Mouse (Mus musculus) limb, embryonic 10.5 days (tissue): ENCODE measurements around the gene Iqsec1. TPM values are rescaled to one million over a fixed set of nuclear protein-coding genes. Genes with fewer than 3 reads are reported as not detected.

ENCODE experiments used
- DNase-seq: peaks from one replicate; pipeline ENCODE4 v3.0.0-alpha.2; 2017; ENCODE audit warnings: low spot score
- H3K27ac ChIP-seq: fragments of 300-500 bp; sonication (generic); 2 replicates; pipeline ENCODE4 v1.5.1; 2016; ENCODE audit warnings: mild to moderate bottlenecking
- H3K27me3 ChIP-seq: fragments of 300-500 bp; sonication (generic); 2 replicates; pipeline ENCODE4 v1.6.1; 2016; ENCODE audit warnings: low read depth, mild to moderate bottlenecking; ENCODE audit not compliant: poor library complexity, severe bottlenecking
- H3K36me3 ChIP-seq: fragments of 300-500 bp; sonication (generic); 2 replicates; pipeline ENCODE4 v1.6.1; 2016; ENCODE audit warnings: mild to moderate bottlenecking, moderate library complexity
- H3K4me1 ChIP-seq: fragments of 300-500 bp; sonication (generic); 2 replicates; pipeline ENCODE4 v1.6.1; 2016
- H3K4me3 ChIP-seq: fragments of 300-500 bp; sonication (generic); 2 replicates; pipeline ENCODE4 v1.5.1; 2016; ENCODE audit warnings: mild to moderate bottlenecking, moderate library complexity
- H3K9me3 ChIP-seq: fragments of 300-500 bp; sonication (generic); replicated peaks from 2 replicates; pipeline ENCODE4 v1.6.1; 2016; ENCODE audit warnings: mild to moderate bottlenecking
- WGBS: fragments of 180-500 bp; shearing (Covaris S2); methylation state at CpG from one replicate; pipeline ENCODE4 v1.1.7; 2016; 5-methylcytosine and 5-hydroxymethylcytosine counted together
- polyA plus RNA-seq: library from polyadenylated mRNA; unstranded; fragments of >200 nt; fragmentation: Nextera tagmentation; extraction: Ambion mirVana; gene quantifications from 2 replicates; pipeline ENCODE4 v1.2.1, GENCODE M21; 2016

Gene Iqsec1
- polyA plus RNA-seq, 1 experiment from 2014 or later = 6.7 TPM

- Histone ChIP-seq H3K27ac (no peak overlapping the region), H3K36me3 (no peaks in the 10 kb centered on the region), H3K27me3 (no peaks in the 10 kb centered on the region), H3K4me1 (peaks cover 55% of the 10 kb centered on the region), H3K4me3 (no peak overlapping the region), H3K9me3 (no peaks in the 10 kb centered on the region)
- WGBS = 60% methylated on average over 2 of the region's 2 CpGs
- no peak for DNase-seq
Observed at GRCm38 (mm10) chr6:90704705-90705344, 283.7 kb downstream of the Iqsec1 start.

GRCm38 (mm10) chr6:90703782-90704181 is 284.7 kb downstream of the Iqsec1 start:
- peaks cover 60% of the 10 kb centered on the region for H3K4me1 ChIP-seq
- no peaks in the 10 kb centered on the region for H3K27me3 ChIP-seq
- H3K36me3 ChIP-seq = no peaks in the 10 kb centered on the region
- no peak overlapping the region for H3K4me3 ChIP-seq
- WGBS = 64% methylated on average over 2 of the region's 2 CpGs
- H3K9me3 ChIP-seq = no peaks in the 10 kb centered on the region
- DNase-seq = no peak
- H3K27ac ChIP-seq = peak overlapping the region; percentile 78

GRCm38 (mm10) chr6:90702837-90703735 is 285.4 kb downstream of the Iqsec1 start:
- 45% methylated on average over 4 of the region's 4 CpGs for WGBS
- no peaks in the 10 kb centered on the region for H3K27me3 ChIP-seq
- H3K36me3 ChIP-seq = no peaks in the 10 kb centered on the region
- H3K9me3 ChIP-seq = no peaks in the 10 kb centered on the region
- H3K27ac ChIP-seq = peak overlapping the region; percentile 78
- peaks cover 60% of the 10 kb centered on the region for H3K4me1 ChIP-seq
- no peak overlapping the region for H3K4me3 ChIP-seq
- DNase-seq = no peak

- Histone ChIP-seq H3K4me1 (peaks cover 60% of the 10 kb centered on the region), H3K27ac (peak overlapping the region; percentile 78), H3K9me3 (no peaks in the 10 kb centered on the region), H3K36me3 (no peaks in the 10 kb centered on the region), H3K4me3 (no peak overlapping the region), H3K27me3 (no peaks in the 10 kb centered on the region)
- DNase-seq = no peak
Observed at GRCm38 (mm10) chr6:90702197-90702596, 286.3 kb downstream of the Iqsec1 start.

GRCm38 (mm10) chr6:90701391-90701790 is 287.1 kb downstream of the Iqsec1 start:
- H3K27me3 ChIP-seq = no peaks in the 10 kb centered on the region
- no peak for DNase-seq
- no peaks in the 10 kb centered on the region for H3K9me3 ChIP-seq
- H3K4me3 ChIP-seq = no peak overlapping the region
- no peak overlapping the region; the same call in 1 of the 2 replicates for H3K27ac ChIP-seq
- 86% methylated on average over 2 of the region's 2 CpGs for WGBS
- H3K36me3 ChIP-seq = no peaks in the 10 kb centered on the region
- peaks cover 57% of the 10 kb centered on the region for H3K4me1 ChIP-seq

- no peak for DNase-seq
- WGBS = 90% methylated on average over 2 of the region's 2 CpGs
- H3K4me1 ChIP-seq = peaks cover 54% of the 10 kb centered on the region
- no peaks in the 10 kb centered on the region for H3K36me3 ChIP-seq
- no peak overlapping the region for H3K4me3 ChIP-seq
- no peaks in the 10 kb centered on the region for H3K27me3 ChIP-seq
- H3K27ac ChIP-seq = no peak overlapping the region
- no peaks in the 10 kb centered on the region for H3K9me3 ChIP-seq
Observed at GRCm38 (mm10) chr6:90700737-90701136, 287.7 kb downstream of the Iqsec1 start.

GRCm38 (mm10) chr6:90700068-90700467 is 288.4 kb downstream of the Iqsec1 start:
- Histone ChIP-seq H3K27me3 (no peaks in the 10 kb centered on the region), H3K9me3 (no peaks in the 10 kb centered on the region), H3K27ac (0 out of 2 replicates have a peak overlapping the region, but pooled peaks have one; percentile 16), H3K4me3 (no peak overlapping the region), H3K4me1 (peaks cover 53% of the 10 kb centered on the region), H3K36me3 (no peaks in the 10 kb centered on the region)
- no peak for DNase-seq
- 36% methylated on average over 1 of the region's 1 CpGs for WGBS

- no peak overlapping the region for H3K4me3 ChIP-seq
- H3K4me1 ChIP-seq = peaks cover 41% of the 10 kb centered on the region
- H3K27me3 ChIP-seq = no peaks in the 10 kb centered on the region
- DNase-seq = no peak
- H3K36me3 ChIP-seq = peaks cover 8% of the 10 kb centered on the region
- no peak overlapping the region for H3K27ac ChIP-seq
- no peaks in the 10 kb centered on the region for H3K9me3 ChIP-seq
- WGBS = 34% methylated on average over 6 of the region's 6 CpGs
Observed at GRCm38 (mm10) chr6:90698843-90699242, 289.6 kb downstream of the Iqsec1 start.

GRCm38 (mm10) chr6:90695754-90696153 is 292.7 kb downstream of the Iqsec1 start:
- no peaks in the 10 kb centered on the region for H3K27me3 ChIP-seq
- no peak overlapping the region for H3K4me3 ChIP-seq
- peaks cover 35% of the 10 kb centered on the region for H3K36me3 ChIP-seq
- 92% methylated on average over 1 of the region's 1 CpGs for WGBS
- H3K4me1 ChIP-seq = peaks cover 13% of the 10 kb centered on the region
- DNase-seq = no peak
- H3K9me3 ChIP-seq = no peaks in the 10 kb centered on the region
- no peak overlapping the region for H3K27ac ChIP-seq

GRCm38 (mm10) chr6:90692404-90692803 is 296.1 kb downstream of the Iqsec1 start:
- no peak overlapping the region for H3K4me3 ChIP-seq
- no peak overlapping the region for H3K27ac ChIP-seq
- no peaks in the 10 kb centered on the region for H3K9me3 ChIP-seq
- peaks cover 69% of the 10 kb centered on the region for H3K36me3 ChIP-seq
- WGBS = 88% methylated on average over 2 of the region's 2 CpGs
- no peak for DNase-seq
- H3K4me1 ChIP-seq = no peaks in the 10 kb centered on the region
- no peaks in the 10 kb centered on the region for H3K27me3 ChIP-seq

- DNase-seq = no peak
- no peaks in the 10 kb centered on the region for H3K9me3 ChIP-seq
- no peak overlapping the region for H3K27ac ChIP-seq
- no peak overlapping the region for H3K4me3 ChIP-seq
- peaks cover 72% of the 10 kb centered on the region for H3K36me3 ChIP-seq
- no peaks in the 10 kb centered on the region for H3K27me3 ChIP-seq
- 91% methylated on average over 2 of the region's 2 CpGs for WGBS
- no peaks in the 10 kb centered on the region for H3K4me1 ChIP-seq
Observed at GRCm38 (mm10) chr6:90691935-90692334, 296.6 kb downstream of the Iqsec1 start.

GRCm38 (mm10) chr6:90689500-90689899 is 299.0 kb downstream of the Iqsec1 start:
- no peak for DNase-seq
- Histone ChIP-seq H3K36me3 (peaks cover 75% of the 10 kb centered on the region), H3K27ac (no peak overlapping the region), H3K27me3 (no peaks in the 10 kb centered on the region), H3K9me3 (no peaks in the 10 kb centered on the region), H3K4me3 (no peak overlapping the region), H3K4me1 (peaks cover 5% of the 10 kb centered on the region; the same call in 1 of the 2 replicates)
- whole genome bisulfite sequencing = 93% methylated on average over 10 of the region's 10 CpGs

- no peak for DNase-seq
- H3K4me3 ChIP-seq = no peak overlapping the region
- H3K27me3 ChIP-seq = no peaks in the 10 kb centered on the region
- no peaks in the 10 kb centered on the region for H3K9me3 ChIP-seq
- H3K36me3 ChIP-seq = peaks cover 68% of the 10 kb centered on the region
- no peak overlapping the region for H3K27ac ChIP-seq
- H3K4me1 ChIP-seq = peaks cover 10% of the 10 kb centered on the region; the same call in 1 of the 2 replicates
- 87% methylated on average over 3 of the region's 3 CpGs for WGBS
Observed at GRCm38 (mm10) chr6:90688742-90689141, 299.7 kb downstream of the Iqsec1 start.
